Mouse (Mus musculus): ENCODE data around the gene Mertk. TPM values are rescaled to one million over a fixed set of nuclear protein-coding genes. Genes with fewer than 3 reads are reported as not detected.
A peak's percentile ranks its signal among the peaks of the same experiment; 100 is the strongest.

Mertk gene
- total and polyA plus RNA-seq, 3 experiments = 0.05 TPM; not detected in 2

- peaks cover 26% of the 10 kb centered on the region for H3K79me2 ChIP-seq (replicated peaks; ENCODE audit: control insufficient read depth, extremely low read depth, insufficient read depth, poor library complexity, severe bottlenecking)
- H3K27ac ChIP-seq (ENCODE audit: insufficient read depth, low read depth) = no peak overlapping the region
- H3K4me2 ChIP-seq (ENCODE audit: insufficient read depth, low read depth, poor library complexity, severe bottlenecking) = 0 out of 2 replicates have a peak overlapping the region, but pooled peaks have one; percentile 39
- peaks cover 10 to 31% of the 10 kb centered on the region in 2 experiments; a peak in 3 of 4 replicates for H3K4me1 ChIP-seq (ENCODE audit: control insufficient read depth in 1 of 2, insufficient read depth in 2 of 2)
- TF ChIP-seq ZNF384 (IDR thresholded peaks at IDR 0.05; ENCODE audit: low read depth, low read length) = peak; percentile 93
- TF ChIP-seq EP300 (IDR thresholded peaks at IDR 0.05; ENCODE audit: low read length) = peak; percentile 40; the same call in 1 of the 2 replicates
- TF ChIP-seq PAX5 (IDR thresholded peaks at IDR 0.05; ENCODE audit: low read length) = no peak
- TF ChIP-seq MAFK (IDR thresholded peaks at IDR 0.05; ENCODE audit: insufficient replicate concordance, low read length) = 0 out of 2 replicates have a peak, but pooled peaks have one; percentile 8
- TF ChIP-seq E2F4 (IDR thresholded peaks at IDR 0.05; ENCODE audit: insufficient replicate concordance, low read depth, low read length) = no peak
- 0 out of 2 replicates have a peak, but pooled peaks have one; percentile 35 for TF ChIP-seq ELF1 (IDR thresholded peaks at IDR 0.05; ENCODE audit: low read depth, low read length)
- TF ChIP-seq MEF2A (IDR thresholded peaks at IDR 0.05; ENCODE audit: borderline replicate concordance, low read depth, low read length) = no peak
- no peak for TF ChIP-seq TBP (conservative IDR thresholded peaks at IDR 0.05; ENCODE audit: low read depth, low read length)
- peak overlapping the region in 2 of 3 experiments; percentile 20 to 91 for H3K4me3 ChIP-seq (replicated peaks in 1 of 3; ENCODE audit: low read depth in 2 of 3, low read length in 2 of 3, poor library complexity in 1 of 3)
- in situ Hi-C loops (cut with MboI; ENCODE audit: low pct_ligation_motif_present, low pct_unique_long_range_greater_than_20kb, low sequenced_read_pairs) = loop anchor here (25.0 kb wide), 1 partner anchor 575 kb away; no protein-coding TSS in a partner anchor
- H3K9me3 ChIP-seq (replicated peaks; ENCODE audit: low read length) = no peaks in the 10 kb centered on the region
- H3K36me3 ChIP-seq (replicated peaks in 1 of 2; ENCODE audit: control insufficient read depth in 1 of 2, insufficient read depth in 1 of 2, low read length in 1 of 2) = peaks cover 15 to 23% of the 10 kb centered on the region in 2 experiments
- H3K27me3 ChIP-seq (replicated peaks) = no peaks in the 10 kb centered on the region
- DNase-seq (ENCODE audit: extremely low read depth) = no peak
- dilution Hi-C loops (cut with MboI; ENCODE audit: extremely low pct_ligation_motif_present, extremely low pct_unique_long_range_greater_than_20kb, low sequenced_read_pairs) = no loop called here
- H3K9ac ChIP-seq (ENCODE audit: insufficient read depth, low read depth) = peak overlapping the region; percentile 99
Observed at GRCm38 (mm10) chr2:128687558-128688120, 11.1 kb upstream of the Mertk start.

- dilution Hi-C loops (cut with MboI; ENCODE audit: extremely low pct_ligation_motif_present, extremely low pct_unique_long_range_greater_than_20kb, low sequenced_read_pairs) = no loop called here
- H3K79me2 ChIP-seq (replicated peaks; ENCODE audit: control insufficient read depth, extremely low read depth, insufficient read depth, poor library complexity, severe bottlenecking) = no peaks in the 10 kb centered on the region
- no peaks in the 10 kb centered on the region for H3K9me3 ChIP-seq (replicated peaks; ENCODE audit: low read length)
- H3K27me3 ChIP-seq (replicated peaks) = no peaks in the 10 kb centered on the region
- no peaks in the 10 kb centered on the region for H3K36me3 ChIP-seq (replicated peaks in 1 of 2; ENCODE audit: control insufficient read depth in 1 of 2, insufficient read depth in 1 of 2, low read length in 1 of 2)
- TF ChIP-seq ZMIZ1 (IDR thresholded peaks at IDR 0.05; ENCODE audit: low read depth, low read length) = no peak
- TF ChIP-seq CTCF (conservative IDR thresholded peaks at IDR 0.05 in 1 of 2, IDR thresholded peaks at IDR 0.05 in 1 of 2; ENCODE audit: low read depth in 2 of 2, low read length in 2 of 2) = no peak
- no peak for TF ChIP-seq TBP (conservative IDR thresholded peaks at IDR 0.05; ENCODE audit: low read depth, low read length)
- no peak for TF ChIP-seq CHD2 (IDR thresholded peaks at IDR 0.05; ENCODE audit: low read length)
- TF ChIP-seq CHD1 (IDR thresholded peaks at IDR 0.05; ENCODE audit: low read depth, low read length) = no peak
- DNase-seq (ENCODE audit: extremely low read depth) = no peak
- H3K9ac ChIP-seq (ENCODE audit: insufficient read depth, low read depth) = no peak overlapping the region
- no peak overlapping the region for H3K4me2 ChIP-seq (ENCODE audit: insufficient read depth, low read depth, poor library complexity, severe bottlenecking)
- in situ Hi-C loops (cut with MboI; ENCODE audit: low pct_ligation_motif_present, low pct_unique_long_range_greater_than_20kb, low sequenced_read_pairs) = loop anchor here (25.0 kb wide), 1 partner anchor 570 kb away; no protein-coding TSS in a partner anchor
- peaks cover 5 to 16% of the 10 kb centered on the region in 2 experiments; a peak in 3 of 4 replicates for H3K4me1 ChIP-seq (ENCODE audit: control insufficient read depth in 1 of 2, insufficient read depth in 2 of 2)
- H3K4me3 ChIP-seq (replicated peaks in 1 of 3; ENCODE audit: low read depth in 2 of 3, low read length in 2 of 3, poor library complexity in 1 of 3) = no peak overlapping the region
- H3K27ac ChIP-seq (ENCODE audit: insufficient read depth, low read depth) = no peak overlapping the region
Observed at GRCm38 (mm10) chr2:128692336-128692735, 6.4 kb upstream of the Mertk start.

DNA sequence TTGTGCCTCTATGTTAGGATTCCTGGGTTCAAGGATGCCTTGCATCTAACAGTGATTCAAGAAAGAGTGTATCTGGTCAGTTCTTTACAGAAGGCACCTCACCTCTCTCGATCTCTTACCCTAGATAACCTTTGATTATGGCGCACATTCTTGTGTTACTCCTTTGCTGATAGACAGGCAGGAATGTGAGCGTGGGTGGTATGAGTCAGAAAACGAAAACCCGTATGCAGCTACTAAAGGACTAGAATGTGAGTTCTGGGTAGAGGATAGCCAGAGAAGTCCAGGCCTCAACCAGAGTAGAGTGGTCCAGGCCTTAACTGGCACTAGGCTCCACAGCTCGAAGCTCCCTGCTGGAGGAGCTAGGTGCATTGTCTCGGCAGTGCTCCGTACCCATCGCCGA, 6.0 kb upstream of the Mertk start:
- in situ Hi-C loops (cut with MboI; ENCODE audit: low pct_ligation_motif_present, low pct_unique_long_range_greater_than_20kb, low sequenced_read_pairs) (loop anchor here (25.0 kb wide), 1 partner anchor 570 kb away; no protein-coding TSS in a partner anchor), dilution Hi-C loops (cut with MboI; ENCODE audit: extremely low pct_ligation_motif_present, extremely low pct_unique_long_range_greater_than_20kb, low sequenced_read_pairs) (no loop called here)
- TF ChIP-seq CHD1 (IDR thresholded peaks at IDR 0.05; ENCODE audit: low read depth, low read length) (no peak), BHLHE40 (IDR thresholded peaks at IDR 0.05; ENCODE audit: low read depth, low read length) (no peak), MAZ (IDR thresholded peaks at IDR 0.05; ENCODE audit: low read depth, low read length) (no peak), UBTF (IDR thresholded peaks at IDR 0.05; ENCODE audit: low read depth, low read length) (no peak), ETS1 (conservative IDR thresholded peaks at IDR 0.05; ENCODE audit: low read depth, low read length) (no peak), MEF2A (IDR thresholded peaks at IDR 0.05; ENCODE audit: borderline replicate concordance, low read depth, low read length) (no peak), USF2 (conservative IDR thresholded peaks at IDR 0.05; ENCODE audit: low read depth, low read length) (no peak)
- H3K79me2 ChIP-seq (replicated peaks; ENCODE audit: control insufficient read depth, extremely low read depth, insufficient read depth, poor library complexity, severe bottlenecking) = no peaks in the 10 kb centered on the region
- no peak overlapping the region for H3K4me3 ChIP-seq (replicated peaks in 1 of 3; ENCODE audit: low read depth in 2 of 3, low read length in 2 of 3, poor library complexity in 1 of 3)
- H3K36me3 ChIP-seq (replicated peaks in 1 of 2; ENCODE audit: control insufficient read depth in 1 of 2, insufficient read depth in 1 of 2, low read length in 1 of 2) = no peaks in the 10 kb centered on the region
- peaks cover 5 to 15% of the 10 kb centered on the region in 2 experiments; a peak in 3 of 4 replicates for H3K4me1 ChIP-seq (ENCODE audit: control insufficient read depth in 1 of 2, insufficient read depth in 2 of 2)
- no peak for DNase-seq (ENCODE audit: extremely low read depth)
- no peaks in the 10 kb centered on the region for H3K9me3 ChIP-seq (replicated peaks; ENCODE audit: low read length)
- H3K9ac ChIP-seq (ENCODE audit: insufficient read depth, low read depth) = no peak overlapping the region
- no peak overlapping the region for H3K27ac ChIP-seq (ENCODE audit: insufficient read depth, low read depth)
- H3K4me2 ChIP-seq (ENCODE audit: insufficient read depth, low read depth, poor library complexity, severe bottlenecking) = no peak overlapping the region
- no peaks in the 10 kb centered on the region for H3K27me3 ChIP-seq (replicated peaks)
